Mouse (Mus musculus) CD4-positive helper T cell, adult 2 months (primary cell): ENCODE measurements around the gene Cnp.
"Not testable (repeated sequence)": the region's sequence is repeated elsewhere in the genome, so short reads cannot be mapped to it uniquely, and the experiment has no call there.

Experiments
- DNase-seq: peaks from one replicate; pipeline ENCODE4 v3.0.0-alpha.2; 2012; ENCODE audit warnings: low read depth, missing footprints, low spot score

The Cnp gene

DNA sequence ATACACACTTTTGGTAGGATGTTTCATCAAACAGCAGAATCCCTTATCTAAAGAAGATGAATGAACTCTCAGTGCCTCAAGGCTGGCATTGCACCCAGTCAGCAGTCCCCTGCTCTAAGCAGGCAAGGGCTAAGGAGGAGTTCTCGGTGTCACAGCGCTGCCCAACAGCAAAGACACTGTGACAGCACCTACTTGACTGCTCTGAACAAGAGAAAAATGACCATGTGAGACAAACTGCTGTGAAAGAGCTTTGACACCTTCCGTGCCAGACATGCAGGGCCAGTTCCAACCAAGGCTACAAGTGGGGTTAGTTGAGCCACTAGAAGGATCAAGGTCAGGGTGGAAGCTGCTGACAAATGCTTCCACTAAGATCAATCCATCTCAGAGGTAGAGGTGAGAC lies 10.4 kb downstream of the Cnp start:
- no peak for DNase-seq

DNA sequence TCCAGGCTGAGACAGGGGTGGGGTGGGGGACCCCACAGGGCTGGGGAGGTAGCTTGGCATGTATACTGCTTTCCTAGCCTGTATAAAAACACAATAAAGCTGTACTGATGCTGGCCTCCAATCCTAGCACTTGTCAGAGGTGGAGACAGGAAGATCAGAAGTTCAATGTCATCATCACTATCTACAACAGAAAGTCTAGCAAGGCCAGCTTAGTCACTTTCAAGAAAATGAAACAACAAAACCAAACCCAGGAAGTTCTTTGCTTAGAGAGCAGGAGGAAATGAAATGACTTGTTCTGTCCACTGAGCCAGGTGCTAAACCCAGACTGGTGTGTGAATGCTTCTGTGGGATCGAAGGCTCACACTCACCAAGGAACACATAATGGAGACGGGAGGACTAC lies 13.8 kb downstream of the Cnp start:
- DNase-seq: peak; percentile 62

- DNase-seq: no peak
Measured at GRCm38 (mm10) chr11:100592346-100593046, 17.8 kb downstream of the Cnp start.

GRCm38 (mm10) chr11:100594608-100595007 lies 19.9 kb downstream of the Cnp start:
- no peak for DNase-seq

GRCm38 (mm10) chr11:100595533-100595932 lies 20.8 kb downstream of the Cnp start:
- DNase-seq: no peak

DNA sequence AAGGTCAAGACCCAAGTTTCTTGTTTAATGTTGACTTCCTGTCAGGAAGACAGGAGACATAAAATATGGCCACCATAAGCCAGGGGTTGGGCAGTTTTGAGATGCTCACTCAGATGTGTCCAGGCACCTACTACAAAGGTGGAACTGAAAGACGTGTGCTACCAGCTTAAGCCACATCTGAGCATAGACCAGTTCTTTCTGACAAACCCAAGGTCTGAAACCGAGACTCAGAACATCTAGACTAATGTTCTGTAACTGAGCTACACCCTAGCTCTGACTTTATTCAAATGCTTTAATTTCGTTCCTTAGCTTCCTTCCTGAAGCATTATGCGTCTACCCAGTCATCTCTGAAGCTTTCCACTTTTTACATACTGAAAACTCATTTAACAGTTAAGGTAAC lies 23.4 kb downstream of the Cnp start:
- DNase-seq: no peak

GRCm38 (mm10) chr11:100601372-100601771 lies 26.7 kb downstream of the Cnp start:
- DNase-seq: no peak

DNA sequence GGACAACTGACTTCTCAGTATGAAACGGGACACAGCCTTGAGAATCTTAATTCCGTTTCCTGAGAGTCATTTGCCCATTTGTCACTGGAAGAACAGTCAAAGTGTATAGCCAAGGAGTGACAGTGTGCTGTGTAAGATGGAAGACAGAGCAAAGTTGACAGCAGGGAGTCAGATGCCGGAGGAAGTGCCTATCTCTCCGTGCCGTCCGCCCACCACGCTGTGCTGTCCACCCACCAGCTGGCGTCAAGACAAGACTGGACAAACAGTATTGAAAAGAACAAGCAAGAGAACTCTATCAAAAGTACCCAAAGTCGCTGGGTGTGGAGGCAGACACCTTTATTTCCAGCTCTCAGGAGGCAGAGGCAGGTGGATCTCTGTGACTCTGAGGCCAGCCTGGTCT lies 28.5 kb downstream of the Cnp start:
- DNase-seq: no peak

GRCm38 (mm10) chr11:100603813-100604212 lies 29.1 kb downstream of the Cnp start:
- DNase-seq: no peak

- DNase-seq: no peak
Measured at GRCm38 (mm10) chr11:100604321-100605005, 29.8 kb downstream of the Cnp start.

DNA sequence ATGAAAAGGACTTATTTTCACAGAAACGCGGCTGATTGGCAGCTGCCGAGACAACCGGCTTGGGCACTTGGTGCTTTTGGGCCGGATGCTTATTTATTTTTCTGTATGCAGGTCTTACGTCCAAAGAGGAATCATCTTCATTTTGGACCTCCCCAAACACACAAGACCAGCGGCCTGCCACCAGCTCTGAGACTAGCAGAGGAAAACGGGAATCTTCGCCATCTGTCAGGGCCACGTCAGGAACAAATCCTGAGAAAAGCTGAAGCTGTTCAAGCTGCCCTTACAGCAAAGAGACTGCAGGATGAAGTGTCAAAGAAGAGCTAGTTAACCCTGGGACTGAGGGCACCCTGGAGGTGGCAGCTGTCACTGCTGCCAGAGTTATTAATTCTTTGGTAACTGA lies 30.7 kb downstream of the Cnp start:
- no peak for DNase-seq

GRCm38 (mm10) chr11:100607121-100607520 lies 32.4 kb downstream of the Cnp start:
- DNase-seq: peak; percentile 48

DNA sequence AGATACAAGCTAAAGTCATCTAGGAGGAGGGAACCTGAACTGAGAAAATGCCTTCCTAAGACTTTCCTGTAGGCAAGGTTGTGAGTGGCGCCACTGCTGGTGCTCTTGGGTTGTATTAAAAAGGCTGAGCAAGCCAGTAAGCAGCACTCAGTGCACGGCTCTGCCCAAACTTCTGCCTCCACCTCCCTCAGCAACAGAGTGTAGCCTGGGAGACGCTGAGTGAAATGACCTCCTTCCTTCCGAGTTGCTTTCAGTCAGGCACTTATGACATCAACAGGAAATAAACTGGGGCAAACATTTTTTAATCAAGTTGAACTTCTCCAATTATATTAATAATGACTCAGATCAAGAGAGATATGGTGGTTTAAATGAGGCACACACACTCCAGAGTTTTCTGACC lies 34.1 kb downstream of the Cnp start:
- peak; percentile 63 for DNase-seq

DNA sequence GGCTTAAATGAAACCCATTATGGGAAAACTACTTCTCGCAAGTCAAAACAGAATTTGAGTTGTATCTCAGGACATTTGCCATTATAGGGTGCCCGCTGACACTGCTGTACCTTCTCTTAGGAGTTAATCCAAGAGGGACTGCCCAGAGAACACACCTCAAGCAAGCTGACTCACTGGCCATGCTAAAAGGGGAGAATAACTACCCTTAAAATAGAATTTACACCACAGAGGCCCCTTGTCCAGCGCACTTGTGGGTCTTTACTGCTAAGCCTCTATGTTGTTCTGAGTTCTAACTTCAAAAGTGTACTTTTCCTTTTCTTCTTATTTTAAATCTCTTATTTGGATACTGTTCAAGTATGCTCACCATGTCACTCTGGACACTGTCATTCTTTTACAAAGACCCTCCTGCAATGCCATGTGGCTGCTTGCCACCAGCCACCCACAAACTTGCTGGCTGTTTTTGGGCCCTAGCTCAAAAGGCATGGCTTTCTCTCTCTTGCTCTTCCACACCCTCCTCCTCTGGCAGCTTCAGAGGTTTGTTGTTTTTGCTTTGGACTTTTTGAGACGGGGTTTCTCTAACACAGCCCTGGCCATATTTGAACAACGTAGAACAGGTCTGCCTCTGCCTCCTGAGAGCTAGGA lies 34.8 kb downstream of the Cnp start:
- no peak for DNase-seq

DNA sequence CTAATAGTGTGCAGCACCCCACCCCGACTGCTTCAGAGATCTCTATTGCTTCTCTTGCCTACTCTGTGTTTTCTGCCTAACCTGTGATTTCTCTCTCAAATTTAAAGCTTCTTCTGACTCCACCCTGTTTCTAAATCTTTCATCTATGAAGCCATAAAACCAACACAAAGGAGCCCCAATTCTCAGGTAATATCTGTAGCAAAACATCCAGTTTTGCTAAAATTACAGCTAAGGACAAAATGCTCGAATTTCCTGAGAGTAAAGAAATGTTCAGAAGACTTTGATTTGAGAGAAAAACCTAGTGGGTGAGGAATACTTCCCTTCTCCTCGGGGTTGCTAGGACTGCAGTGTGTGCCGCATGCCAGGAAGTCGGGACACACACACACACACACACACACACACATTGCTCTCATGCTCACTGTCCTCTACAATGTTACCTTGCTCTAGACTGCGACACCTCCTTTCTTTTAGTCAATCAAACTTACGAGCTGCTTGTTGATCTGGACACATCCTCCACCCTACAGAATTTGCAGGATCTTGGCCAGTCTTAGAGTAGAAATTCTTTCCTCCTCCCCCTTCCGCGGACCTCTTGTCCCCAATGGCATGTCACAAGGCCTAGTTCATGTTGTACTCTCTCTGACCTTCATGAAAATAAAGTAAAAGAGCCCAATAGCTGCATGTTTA lies 35.4 kb downstream of the Cnp start:
- DNase-seq: peak; percentile 74

- peak; percentile 41 for DNase-seq
Measured at GRCm38 (mm10) chr11:100611627-100612026, 36.9 kb downstream of the Cnp start.

- no peak for DNase-seq
Measured at GRCm38 (mm10) chr11:100613241-100613640, 38.5 kb downstream of the Cnp start.

GRCm38 (mm10) chr11:100616332-100616731 lies 41.6 kb downstream of the Cnp start:
- no peak for DNase-seq

DNA sequence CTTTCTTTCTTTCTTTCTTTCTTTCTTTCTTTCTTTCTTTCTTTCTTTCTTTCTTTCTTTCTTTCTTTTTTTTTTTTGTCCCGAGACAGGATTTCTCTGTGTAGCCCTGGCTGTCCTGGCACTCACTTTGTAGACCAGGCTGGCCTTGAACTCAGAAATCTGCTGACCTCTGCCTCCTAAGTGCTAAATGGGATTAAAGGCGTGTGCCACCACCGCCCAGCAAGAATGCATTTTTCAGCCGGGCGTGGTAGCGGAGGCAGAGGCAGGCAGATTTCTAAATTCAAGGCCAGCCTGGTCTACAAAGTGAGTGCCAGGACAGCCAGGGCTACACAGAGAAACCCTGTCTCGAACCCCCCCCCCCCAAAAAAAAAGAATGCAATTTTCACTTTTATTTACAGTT lies 42.1 kb downstream of the Cnp start:
- DNase-seq: not testable (repeated sequence)

- no peak for DNase-seq
Measured at GRCm38 (mm10) chr11:100617480-100617879, 42.8 kb downstream of the Cnp start.

DNA sequence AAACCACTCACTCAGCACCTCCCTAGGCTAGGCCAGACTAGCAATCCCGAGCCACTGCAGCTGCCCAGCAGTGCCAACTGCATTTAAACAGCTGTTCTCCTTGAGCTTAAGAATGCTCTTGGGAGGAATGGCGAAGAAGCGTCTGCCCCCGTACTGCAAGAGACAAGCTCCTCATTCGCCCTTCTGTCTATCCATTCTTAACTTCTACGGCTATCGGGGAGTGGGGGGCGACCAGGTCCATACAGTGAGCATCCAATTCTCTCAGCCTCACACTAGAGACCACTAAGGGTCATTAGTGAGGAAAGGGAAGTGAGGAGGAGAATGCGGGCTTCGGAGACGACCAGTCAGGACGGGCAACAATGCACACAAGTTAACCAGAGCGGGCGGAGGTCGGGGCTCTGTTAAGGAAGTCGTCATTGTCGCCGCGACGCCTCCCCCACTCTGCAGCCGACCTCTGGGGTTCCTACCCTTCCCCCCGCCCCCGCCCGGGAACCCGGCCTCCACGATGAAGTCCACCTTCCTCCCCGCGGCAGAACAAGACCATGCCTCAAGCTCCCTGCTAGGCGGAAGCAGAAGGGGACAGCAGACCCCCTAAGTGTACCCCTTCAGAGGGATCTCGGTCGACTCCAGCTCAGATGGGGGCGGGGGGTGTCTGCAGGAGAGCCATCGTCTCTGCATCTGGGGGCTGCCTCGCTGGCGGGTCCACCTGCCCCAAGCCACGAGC lies 44.2 kb downstream of the Cnp start, which contains the start of gene Nkiras2:
Gene Nkiras2 (plus strand): TSS at position 484 of the 724 bp plus-strand sequence.
- peak; percentile 86 for DNase-seq
